Mouse (Mus musculus) CH12.LX (cell line): Measurements from ENCODE around the gene Bpifb3. TPM values are rescaled to one million over a fixed set of nuclear protein-coding genes. Genes with fewer than 3 reads are reported as not detected.

Experiments
- DNase-seq: peaks from one replicate; pipeline ENCODE4 v3.0.0-alpha.2; 2013; ENCODE audit errors: extremely low read depth
- H3K27ac ChIP-seq: 2 replicates; pipeline ENCODE4 v1.5.1; 2012; ENCODE audit warnings: low read depth, mild to moderate bottlenecking, control low read depth, moderate library complexity; ENCODE audit not compliant: insufficient read depth
- H3K27me3 ChIP-seq: replicated peaks from 2 replicates; pipeline ENCODE3; 2012; ENCODE audit warnings: inconsistent platforms
- H3K36me3 ChIP-seq, 2 experiments: replicated peaks in 1 of 2; 2 replicates each; pipeline versions ENCODE3 to v1.6.1; 2012; ENCODE audit warnings: inconsistent platforms in 1 of 2, low read length in 1 of 2, mild to moderate bottlenecking in 1 of 2, mixed read lengths in 1 of 2, moderate library complexity in 1 of 2; ENCODE audit not compliant: control insufficient read depth in 1 of 2, insufficient read depth in 1 of 2
- H3K4me1 ChIP-seq, 2 experiments: 2 replicates each; pipeline ENCODE4 v1.6.1; 2012; ENCODE audit warnings: inconsistent platforms in 1 of 2, moderate library complexity in 1 of 2; ENCODE audit not compliant: insufficient read depth in 2 of 2, control insufficient read depth in 1 of 2
- H3K4me2 ChIP-seq: 2 replicates; pipeline ENCODE4 v1.6.1; 2012; ENCODE audit warnings: low read depth, mild to moderate bottlenecking, control low read depth; ENCODE audit not compliant: poor library complexity, insufficient read depth, severe bottlenecking
- H3K4me3 ChIP-seq, 3 experiments: fragments of 150-350 bp in 1 of 3; sonication (generic) in 1 of 3; replicated peaks in 1 of 3; 2 replicates each; pipeline versions ENCODE3 to v1.5.1; 2011 to 2012; ENCODE audit warnings: low read depth in 2 of 3, low read length in 2 of 3, mild to moderate bottlenecking in 2 of 3, moderate library complexity in 2 of 3, control low read depth in 1 of 3, improper control_type of control experiment in 1 of 3, inconsistent platforms in 1 of 3, mixed read lengths in 1 of 3; ENCODE audit not compliant: poor library complexity in 1 of 3
- H3K79me2 ChIP-seq: replicated peaks from 2 replicates; pipeline ENCODE4 v1.6.1; 2012; ENCODE audit warnings: mild to moderate bottlenecking, moderate library complexity; ENCODE audit not compliant: control insufficient read depth, poor library complexity, insufficient read depth, severe bottlenecking; ENCODE audit errors: extremely low read depth
- H3K9ac ChIP-seq: 2 replicates; pipeline ENCODE4 v1.6.1; 2012; ENCODE audit warnings: low read depth, mild to moderate bottlenecking, control low read depth, moderate library complexity; ENCODE audit not compliant: insufficient read depth
- H3K9me3 ChIP-seq: replicated peaks from 2 replicates; pipeline ENCODE3; 2012; ENCODE audit warnings: low read length, inconsistent platforms, mixed read lengths
- BHLHE40 ChIP-seq: IDR thresholded peaks from 2 replicates; pipeline ENCODE4 v1.6.1; 2011; ENCODE audit warnings: mild to moderate bottlenecking, low read depth, low read length, improper control_type of control experiment
- CHD1 ChIP-seq: IDR thresholded peaks from 2 replicates; pipeline ENCODE4 v1.6.1; 2012; ENCODE audit warnings: low read depth, low read length, improper control_type of control experiment, inconsistent platforms
- CHD2 ChIP-seq: IDR thresholded peaks from 2 replicates; pipeline ENCODE4 v1.6.1; 2011; ENCODE audit warnings: low read length, improper control_type of control experiment
- E2F4 ChIP-seq: IDR thresholded peaks from 2 replicates; pipeline ENCODE4 v1.6.1; 2011; ENCODE audit warnings: low read depth, low read length, improper control_type of control experiment; ENCODE audit not compliant: insufficient replicate concordance
- EP300 ChIP-seq: IDR thresholded peaks from 2 replicates; pipeline ENCODE4 v1.6.1; 2011; ENCODE audit warnings: low read length, improper control_type of control experiment
- IRF4 ChIP-seq: IDR thresholded peaks from 2 replicates; pipeline ENCODE4 v1.6.1; 2014; ENCODE audit warnings: low read depth, mild to moderate bottlenecking, inconsistent platforms, low read length, improper control_type of control experiment
- JUND ChIP-seq: conservative IDR thresholded peaks from 2 replicates; pipeline ENCODE4 v1.6.1; 2011; ENCODE audit warnings: low read depth, low read length, improper control_type of control experiment
- MAZ ChIP-seq: IDR thresholded peaks from 2 replicates; pipeline ENCODE4 v1.6.1; 2012; ENCODE audit warnings: low read depth, mild to moderate bottlenecking, inconsistent platforms, low read length, improper control_type of control experiment, moderate library complexity
- MYC ChIP-seq: IDR thresholded peaks from 2 replicates; pipeline ENCODE4 v1.6.1; 2011; ENCODE audit warnings: low read depth, mild to moderate bottlenecking, improper control_type of control experiment, low read length
- PAX5 ChIP-seq: IDR thresholded peaks from 2 replicates; pipeline ENCODE4 v1.6.1; 2012; ENCODE audit warnings: low read length, inconsistent platforms, mixed read lengths
- POLR2A ChIP-seq: IDR thresholded peaks from 2 replicates; pipeline ENCODE4 v1.6.1; 2011; ENCODE audit warnings: low read depth, mild to moderate bottlenecking, improper control_type of control experiment, low read length
- SMC3 ChIP-seq: IDR thresholded peaks from 2 replicates; pipeline ENCODE4 v1.6.1; 2011; ENCODE audit warnings: low read depth, low read length, improper control_type of control experiment
- TCF12 ChIP-seq: IDR thresholded peaks from 2 replicates; pipeline ENCODE4 v1.6.1; 2014; ENCODE audit warnings: low read depth, mild to moderate bottlenecking, inconsistent platforms, low read length, improper control_type of control experiment
- USF1 ChIP-seq: IDR thresholded peaks from 2 replicates; pipeline ENCODE4 v1.6.1; 2014; ENCODE audit warnings: low read depth, mild to moderate bottlenecking, inconsistent platforms, low read length, improper control_type of control experiment
- USF2 ChIP-seq: conservative IDR thresholded peaks from 2 replicates; pipeline ENCODE4 v1.6.1; 2011; ENCODE audit warnings: low read depth, low read length, improper control_type of control experiment
- ZC3H11A ChIP-seq: IDR thresholded peaks from 2 replicates; pipeline ENCODE4 v1.6.1; 2012; ENCODE audit warnings: low read depth, mild to moderate bottlenecking, inconsistent platforms, low read length, improper control_type of control experiment
- ZKSCAN1 ChIP-seq: IDR thresholded peaks from 2 replicates; pipeline ENCODE4 v1.6.1; 2012; ENCODE audit warnings: low read depth, inconsistent platforms, low read length, improper control_type of control experiment, borderline replicate concordance
- dilution Hi-C: fragments of 300-500 bp; cut with MboI; formaldehyde crosslinking; loops from 2 replicates; pipeline ENCODE4 v1.14.3; 2020; ENCODE audit warnings: low sequenced_read_pairs; ENCODE audit not compliant: extremely low pct_unique_long_range_greater_than_20kb, extremely low pct_ligation_motif_present
- in situ Hi-C: fragments of 300-500 bp; cut with MboI; formaldehyde crosslinking; loops from 3 replicates; pipeline ENCODE4 v1.14.3; 2019; ENCODE audit warnings: low sequenced_read_pairs, low pct_ligation_motif_present, low pct_unique_long_range_greater_than_20kb, mixed read lengths
- polyA plus RNA-seq: library from polyadenylated mRNA; unstranded; fragments of >175 nt; gene quantifications from 2 replicates; pipeline ENCODE4 v1.2.1, GENCODE M21; 2012; ENCODE audit warnings: low read depth; ENCODE audit not compliant: insufficient read length
- total RNA-seq, 2 experiments: library from RNA; depleted of rRNA; stranded (reverse); fragments of 300-350 nt in 1 of 2; fragments of >200 nt in 1 of 2; gene quantifications; 2 replicates each; pipeline ENCODE4 v1.2.3; 2012 to 2014

Bpifb3 gene
- not detected in 2 replicates for total RNA-seq (2012; rRNA removed)
- total RNA-seq (2014; rRNA removed), result not detected in 2 replicates
- polyA plus RNA-seq, result not detected in 2 replicates

- H3K79me2 ChIP-seq, result no peaks in the 10 kb centered on the region
- peaks cover 98% of the 10 kb centered on the region for H3K27me3 ChIP-seq
- H3K4me1 ChIP-seq, result no peaks in the 10 kb centered on the region
- H3K4me3 ChIP-seq, result no peak within 1 kb of the TSS
- dilution Hi-C loops (no loop called here), in situ Hi-C loops (no loop called here)
- H3K9me3 ChIP-seq, result no peaks in the 10 kb centered on the region
- H3K9ac ChIP-seq, result no peak within 1 kb of the TSS
- TF ChIP-seq MAZ, result no peak
- no peak for TF ChIP-seq BHLHE40
- no peak for TF ChIP-seq CHD1
- TF ChIP-seq CHD2, result no peak
- no peak for TF ChIP-seq MYC
- no peak for TF ChIP-seq ZKSCAN1
- TF ChIP-seq USF1, result no peak
- no peak for TF ChIP-seq POLR2A
- TF ChIP-seq E2F4, result no peak
- no peak for TF ChIP-seq IRF4
- TF ChIP-seq PAX5, result no peak
- TF ChIP-seq SMC3, result no peak
- no peak for TF ChIP-seq USF2
- H3K27ac ChIP-seq, result no peak within 1 kb of the TSS
- DNase-seq, result no peak
- no peak within 1 kb of the TSS for H3K4me2 ChIP-seq
- no peaks in the 10 kb centered on the region for H3K36me3 ChIP-seq
Measured at GRCm38 (mm10) chr2:153917930-153918329, at the start of gene Bpifb3. Gene Bpifb3, plus strand, starts transcription at chr2:153918230.

- Histone ChIP-seq H3K27me3 (peaks cover 76% of the 10 kb centered on the region), H3K9ac (no peak within 1 kb of the TSS), H3K9me3 (no peaks in the 10 kb centered on the region), H3K36me3 (no peaks in the 10 kb centered on the region), H3K4me1 (no peaks in the 10 kb centered on the region), H3K79me2 (no peaks in the 10 kb centered on the region), H3K27ac (no peak within 1 kb of the TSS), H3K4me3 (no peak within 1 kb of the TSS), H3K4me2 (no peak within 1 kb of the TSS)
- DNase-seq, result no peak
- dilution Hi-C loops (no loop called here), in situ Hi-C loops (no loop called here)
- TF ChIP-seq JUND (no peak), CHD1 (no peak), MAZ (no peak), EP300 (no peak), MYC (no peak), TCF12 (no peak), SMC3 (no peak), USF2 (no peak), ZC3H11A (no peak)
Measured at GRCm38 (mm10) chr2:153870984-153871383, 47.0 kb upstream of the Bpifb3 start, which contains the start of gene Sun5. Gene Sun5, minus strand, starts transcription at chr2:153871084.
